Mouse (Mus musculus): ENCODE data around the gene Lrriq1.

The Lrriq1 gene

GRCm38 (mm10) chr10:103028253-103029131 is 207.6 kb downstream of the Lrriq1 start:
- DNase-seq: no peak

GRCm38 (mm10) chr10:103027931-103028252 is 208.2 kb downstream of the Lrriq1 start:
- DNase-seq: no peak

GRCm38 (mm10) chr10:103027226-103027930 is 208.7 kb downstream of the Lrriq1 start:
- DNase-seq: no peak

- no peak for DNase-seq
Measured at GRCm38 (mm10) chr10:103026636-103027225, 209.4 kb downstream of the Lrriq1 start.

- no peak for DNase-seq
Measured at GRCm38 (mm10) chr10:103002556-103002955, 233.6 kb downstream of the Lrriq1 start.

- no peak for DNase-seq
Measured at GRCm38 (mm10) chr10:103000902-103001301, 235.2 kb downstream of the Lrriq1 start.

- no peak for DNase-seq
Measured at GRCm38 (mm10) chr10:102999584-102999983, 236.5 kb downstream of the Lrriq1 start.

Data from right cerebral cortex, adult 18-20 months (tissue).